Mouse (Mus musculus): Measurements from ENCODE around the gene Smyd5. TPM values are rescaled to one million over a fixed set of nuclear protein-coding genes. Genes with fewer than 3 reads are reported as not detected.

The Smyd5 gene
- polyA plus RNA-seq, 1 experiment from 2014 or later: 45.8 TPM

- H3K27me3 ChIP-seq (ENCODE audit: control insufficient read depth, insufficient read depth, low read length): peaks cover 16% of the 10 kb centered on the region; the same call in 1 of the 2 replicates
- H3K9me3 ChIP-seq (ENCODE audit: control insufficient read depth, low read depth, low read length): no peaks in the 10 kb centered on the region
- 0 out of 2 replicates have a peak overlapping the region, but pooled peaks have one; percentile 15 for H3K4me2 ChIP-seq (replicated peaks; ENCODE audit: low read depth, low read length)
- no peak overlapping the region for H3K9ac ChIP-seq (replicated peaks; ENCODE audit: low read depth, low read length)
- ATAC-seq (ENCODE audit: insufficient number of reproducible peaks, insufficient read depth, low FRiP score, low read depth): peak; percentile 82
- H3K4me1 ChIP-seq (ENCODE audit: control insufficient read depth, insufficient read depth, low read length): no peaks in the 10 kb centered on the region
- 73% methylated on average over 3 of the region's 3 CpGs for WGBS
- H3K27ac ChIP-seq (ENCODE audit: low read length): no peak overlapping the region
- H3K4me3 ChIP-seq (ENCODE audit: low read depth, low read length): no peak overlapping the region
- no peaks in the 10 kb centered on the region for H3K36me3 ChIP-seq (ENCODE audit: control insufficient read depth, insufficient read depth, low read length)
Measured at GRCm38 (mm10) chr6:85489717-85490116, 57.9 kb downstream of the Smyd5 start.

- H3K9me3 ChIP-seq (ENCODE audit: control insufficient read depth, low read depth, low read length): no peaks in the 10 kb centered on the region
- H3K4me3 ChIP-seq (ENCODE audit: low read depth, low read length): no peak overlapping the region
- no peak overlapping the region for H3K27ac ChIP-seq (ENCODE audit: low read length)
- no peaks in the 10 kb centered on the region for H3K4me1 ChIP-seq (ENCODE audit: control insufficient read depth, insufficient read depth, low read length)
- no peaks in the 10 kb centered on the region for H3K36me3 ChIP-seq (ENCODE audit: control insufficient read depth, insufficient read depth, low read length)
- no peak for ATAC-seq (ENCODE audit: insufficient number of reproducible peaks, insufficient read depth, low FRiP score, low read depth)
- 0 out of 2 replicates have a peak, but pooled peaks cover 13% of the 10 kb centered on the region for H3K27me3 ChIP-seq (ENCODE audit: control insufficient read depth, insufficient read depth, low read length)
- 87% methylated on average over 4 of the region's 4 CpGs for WGBS
- no peak overlapping the region for H3K4me2 ChIP-seq (replicated peaks; ENCODE audit: low read depth, low read length)
- no peak overlapping the region for H3K9ac ChIP-seq (replicated peaks; ENCODE audit: low read depth, low read length)
Measured at GRCm38 (mm10) chr6:85490252-85490651, 58.5 kb downstream of the Smyd5 start.

- H3K36me3 ChIP-seq (ENCODE audit: control insufficient read depth, insufficient read depth, low read length): no peaks in the 10 kb centered on the region
- ATAC-seq (ENCODE audit: insufficient number of reproducible peaks, insufficient read depth, low FRiP score, low read depth): no peak
Measured at GRCm38 (mm10) chr6:85491606-85492005, 59.8 kb downstream of the Smyd5 start.

More at GRCm38 (mm10) chr6:85491606-85492005, 59.8 kb downstream of the Smyd5 start:
- no peak overlapping the region for H3K9ac ChIP-seq (replicated peaks; ENCODE audit: low read depth, low read length)
- 82% methylated on average over 3 of the region's 3 CpGs for WGBS
- H3K4me3 ChIP-seq (ENCODE audit: low read depth, low read length): no peak overlapping the region
- H3K9me3 ChIP-seq (ENCODE audit: control insufficient read depth, low read depth, low read length): no peaks in the 10 kb centered on the region
- H3K27ac ChIP-seq (ENCODE audit: low read length): no peak overlapping the region
- H3K4me1 ChIP-seq (ENCODE audit: control insufficient read depth, insufficient read depth, low read length): no peaks in the 10 kb centered on the region
- no peak overlapping the region for H3K4me2 ChIP-seq (replicated peaks; ENCODE audit: low read depth, low read length)
- H3K27me3 ChIP-seq (ENCODE audit: control insufficient read depth, insufficient read depth, low read length): 0 out of 2 replicates have a peak, but pooled peaks cover under 1% of the 10 kb centered on the region

Other genes with a start within 250 kb of the Smyd5 start
- not detected in 2 replicates for gene Emx1, start 244.6 kb upstream of the Smyd5 start, polyA plus RNA-seq (2014; fragmentation: Nextera tagmentation; extraction: Ambion mirVana)
- gene Sfxn5, start 98.6 kb upstream of the Smyd5 start, polyA plus RNA-seq (2014; fragmentation: Nextera tagmentation; extraction: Ambion mirVana): 13.0 and 14.0 TPM in 2 replicates
- gene Rab11fip5, start 57.4 kb upstream of the Smyd5 start, polyA plus RNA-seq (2014; fragmentation: Nextera tagmentation; extraction: Ambion mirVana): 8.1 and 8.3 TPM in 2 replicates
- gene Noto, start 8.1 kb upstream of the Smyd5 start, polyA plus RNA-seq (2014; fragmentation: Nextera tagmentation; extraction: Ambion mirVana): not detected in 2 replicates
- gene Cct7, start 19.5 kb downstream of the Smyd5 start, polyA plus RNA-seq (2014; fragmentation: Nextera tagmentation; extraction: Ambion mirVana): 433 and 457 TPM in 2 replicates
- 23.9 and 25.2 TPM in 2 replicates for gene Pradc1, start 20.0 kb downstream of the Smyd5 start, polyA plus RNA-seq (2014; fragmentation: Nextera tagmentation; extraction: Ambion mirVana)
- 0.36 and 0.42 TPM in 2 replicates for gene Fbxo41, start 71.0 kb downstream of the Smyd5 start, polyA plus RNA-seq (2014; fragmentation: Nextera tagmentation; extraction: Ambion mirVana)
- gene Egr4, start 81.6 kb downstream of the Smyd5 start, polyA plus RNA-seq (2014; fragmentation: Nextera tagmentation; extraction: Ambion mirVana): not detected in 2 replicates
- gene Alms1, start 155.5 kb downstream of the Smyd5 start, polyA plus RNA-seq (2014; fragmentation: Nextera tagmentation; extraction: Ambion mirVana): 8.8 and 8.9 TPM in 2 replicates